Mouse (Mus musculus) megakaryocyte-erythroid progenitor cell, adult 5 weeks (primary cell): ENCODE data around the gene Irx6. TPM values are rescaled to one million over a fixed set of nuclear protein-coding genes. Genes with fewer than 3 reads are reported as not detected.

Experiments
- polyA plus RNA-seq: library from polyadenylated mRNA; stranded (reverse); fragments of >175 nt; gene quantifications from 2 replicates; pipeline ENCODE4 v1.2.3, GENCODE M21; 2012

Irx6 gene
- not detected in 2 replicates for polyA plus RNA-seq

DNA sequence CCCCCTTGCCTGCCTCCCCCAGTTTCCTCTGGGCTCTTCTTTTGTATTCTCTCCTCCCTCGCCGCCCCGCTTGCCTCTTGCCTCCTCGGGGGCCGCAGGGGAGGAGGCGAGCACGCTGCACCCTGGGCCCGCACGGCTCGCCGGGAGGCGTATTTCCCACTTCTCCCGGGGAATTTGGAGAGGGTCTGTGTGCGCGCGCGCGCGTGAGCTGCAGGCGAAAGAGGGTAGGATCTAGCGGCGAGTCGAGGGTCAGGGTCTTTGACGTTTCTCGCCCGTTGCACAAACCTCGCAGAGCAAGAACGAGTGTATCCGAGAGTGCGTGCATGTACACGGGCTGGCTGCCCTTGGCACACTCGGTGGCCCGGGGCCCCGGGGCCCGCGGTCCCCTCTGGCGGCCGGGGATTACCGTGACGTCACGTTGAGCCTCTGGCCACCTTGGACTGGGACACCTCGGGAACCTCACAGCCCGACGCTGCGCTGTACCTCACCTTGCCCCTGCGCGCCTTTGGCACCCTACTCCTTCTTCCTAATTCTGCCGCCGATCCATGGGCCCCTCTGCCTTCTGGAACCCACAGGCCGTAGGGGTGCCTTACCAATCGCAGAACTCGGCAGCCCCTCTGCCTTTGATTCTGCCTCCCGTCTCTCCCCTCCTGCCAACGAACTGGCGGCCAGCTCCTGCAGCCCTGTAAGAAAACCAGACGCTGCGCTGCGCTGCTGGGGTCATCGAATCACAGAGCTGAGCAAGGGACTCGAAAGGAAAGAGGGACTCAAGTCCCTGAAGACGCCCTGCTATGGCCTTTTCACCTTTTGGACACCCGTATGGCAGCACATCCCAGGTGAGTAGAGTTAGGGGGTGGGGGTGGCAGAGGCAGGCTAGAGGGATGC is at the start of gene Irx6:
Gene Irx6 (plus strand): TSS at position 45 of the 885 bp plus-strand sequence.

Other genes starting within 250 kb of the Irx6 start
- gene Mmp2, start 153.0 kb downstream of the Irx6 start, polyA plus RNA-seq: 0.68 and 0.82 TPM in 2 replicates
- gene Lpcat2, start 181.1 kb downstream of the Irx6 start, polyA plus RNA-seq: 2.2 and 2.4 TPM in 2 replicates
- gene Capns2, start 227.1 kb downstream of the Irx6 start, polyA plus RNA-seq: 0.16 and 0.92 TPM in 2 replicates